Mouse (Mus musculus) heart, embryonic 11.5 days (tissue): ENCODE data around the gene Magea6. TPM values are rescaled to one million over a fixed set of nuclear protein-coding genes. Genes with fewer than 3 reads are reported as not detected.
"Not testable (repeated sequence)": the region's sequence is repeated elsewhere in the genome, so short reads cannot be mapped to it uniquely, and the experiment has no call there.

Source experiments
- ATAC-seq: fragments of 200-750 bp; cut with Nextera tagmentation; replicated peaks from 2 replicates; pipeline ENCODE4 v1.8.0; 2017; ENCODE audit warnings: moderate library complexity; ENCODE audit not compliant: insufficient number of reproducible peaks, low FRiP score, low TSS enrichment
- H3K27ac ChIP-seq: fragments of 300-500 bp; sonication (generic); 2 replicates; pipeline ENCODE4 v1.5.1; 2014; ENCODE audit warnings: mild to moderate bottlenecking, low read depth, low read length
- H3K27me3 ChIP-seq: fragments of 300-500 bp; sonication (generic); 2 replicates; pipeline ENCODE4 v1.6.1; 2014; ENCODE audit warnings: mild to moderate bottlenecking, low read length, mixed read lengths; ENCODE audit not compliant: control insufficient read depth, insufficient read depth
- H3K36me3 ChIP-seq: fragments of 300-500 bp; sonication (generic); 2 replicates; pipeline ENCODE4 v1.6.1; 2014; ENCODE audit warnings: mild to moderate bottlenecking, low read length, moderate library complexity, mixed read lengths; ENCODE audit not compliant: control insufficient read depth, insufficient read depth
- H3K4me1 ChIP-seq: fragments of 300-500 bp; sonication (generic); 2 replicates; pipeline ENCODE4 v1.6.1; 2014; ENCODE audit warnings: low read length; ENCODE audit not compliant: control insufficient read depth, insufficient read depth
- H3K4me2 ChIP-seq: fragments of 300-500 bp; sonication (generic); 2 replicates; pipeline ENCODE4 v1.6.1; 2014; ENCODE audit warnings: mild to moderate bottlenecking, moderate library complexity
- H3K4me3 ChIP-seq: fragments of 300-500 bp; sonication (generic); 2 replicates; pipeline ENCODE4 v1.5.1; 2014; ENCODE audit warnings: low read depth, low read length
- H3K9ac ChIP-seq: fragments of 300-500 bp; sonication (generic); 2 replicates; pipeline ENCODE4 v1.6.1; 2014; ENCODE audit warnings: mild to moderate bottlenecking, low read depth, low read length, moderate library complexity
- H3K9me3 ChIP-seq: fragments of 300-500 bp; sonication (generic); replicated peaks from 2 replicates; pipeline ENCODE4 v1.6.1; 2016; ENCODE audit warnings: low read length; ENCODE audit not compliant: control insufficient read depth
- WGBS: fragments of 180-500 bp; shearing (Covaris S2); extraction: QIAGEN DNeasy Blood & Tissue Kit; methylation state at CpG from one replicate; pipeline ENCODE4 v1.1.7; 2014; ENCODE audit not compliant: insufficient replicate concordance; 5-methylcytosine and 5-hydroxymethylcytosine counted together
- polyA plus RNA-seq: library from polyadenylated mRNA; unstranded; fragments of >200 nt; fragmentation: Nextera tagmentation; extraction: Ambion mirVana; gene quantifications from 2 replicates; pipeline ENCODE4 v1.2.1, GENCODE M21; 2014

The Magea6 gene
- not detected in 2 replicates for polyA plus RNA-seq

GRCm38 (mm10) chrX:154935887-154936286, at the start of gene Magea6:
Magea6 (minus strand) TSS chrX:154935987.
- not testable (repeated sequence) for H3K27me3 ChIP-seq, H3K9me3 ChIP-seq, H3K27ac ChIP-seq, ATAC-seq, H3K9ac ChIP-seq, H3K4me3 ChIP-seq, H3K36me3 ChIP-seq, H3K4me1 ChIP-seq, H3K4me2 ChIP-seq
- WGBS = 72% methylated on average over 1 of the region's 1 CpGs

- H3K4me1 ChIP-seq, H3K4me2 ChIP-seq, H3K4me3 ChIP-seq, ATAC-seq, H3K9ac ChIP-seq, H3K27me3 ChIP-seq, H3K36me3 ChIP-seq, H3K9me3 ChIP-seq, H3K27ac ChIP-seq: not testable (repeated sequence)
- 38% methylated on average over 1 of the region's 1 CpGs for WGBS
These were observed 13.6 kb upstream of the Magea6 start, which contains the start of gene Magea3 for GRCm38 (mm10) chrX:154949405-154949804. Magea3 (minus strand) TSS chrX:154949505.

- H3K4me3 ChIP-seq, H3K4me1 ChIP-seq, H3K4me2 ChIP-seq, H3K9me3 ChIP-seq, H3K27ac ChIP-seq, H3K36me3 ChIP-seq, ATAC-seq, H3K27me3 ChIP-seq, H3K9ac ChIP-seq: not testable (repeated sequence)
- 78% methylated on average over 3 of the region's 3 CpGs for WGBS
These were observed 45.6 kb downstream of the Magea6 start, which contains the start of gene Cldn34b1 for GRCm38 (mm10) chrX:154890167-154890566. Cldn34b1 (minus strand) TSS chrX:154890267.

Other genes starting within 250 kb of the Magea6 start
- gene Cldn34b1, start 45.7 kb downstream of the Magea6 start, polyA plus RNA-seq = not detected in 2 replicates
- gene Magea3, start 13.5 kb upstream of the Magea6 start, polyA plus RNA-seq = not detected in 2 replicates
- not detected in 2 replicates for gene Magea8, start 59.9 kb upstream of the Magea6 start, polyA plus RNA-seq
- gene Magea5, start 127.2 kb upstream of the Magea6 start, polyA plus RNA-seq = not detected in 2 replicates
- gene Magea1, start 153.8 kb upstream of the Magea6 start, polyA plus RNA-seq = not detected in 2 replicates
- gene Magea2, start 157.7 kb upstream of the Magea6 start, polyA plus RNA-seq = not detected in 2 replicates
- gene Cldn34b2, start 192.4 kb upstream of the Magea6 start, polyA plus RNA-seq = not detected in 2 replicates